Mouse (Mus musculus): ENCODE measurements around the gene Olfr1104. TPM values are rescaled to one million over a fixed set of nuclear protein-coding genes. Genes with fewer than 3 reads are reported as not detected.

Gene Olfr1104
- total RNA-seq (2021), result not detected in 2 replicates
- long read RNA-seq, experiment 1, result 0 reads
- long read RNA-seq, experiment 2, result 0 reads

- no peak for DNase-seq
These were observed at the start of gene Olfr1104 for GRCm38 (mm10) chr2:87026980-87027379. Olfr1104 (minus strand) TSS chr2:87027080.

- no peak for DNase-seq
These were observed 48.8 kb upstream of the Olfr1104 start, which contains the start of gene Olfr1107 for GRCm38 (mm10) chr2:87075717-87076116. Olfr1107 (minus strand) TSS chr2:87075817.

GRCm38 (mm10) chr2:87052173-87052572 lies 25.3 kb upstream of the Olfr1104 start, which contains the start of gene Olfr1106:
Olfr1106 (minus strand) TSS chr2:87052273.
- DNase-seq, result no peak

- DNase-seq, result no peak
These were observed 9.6 kb upstream of the Olfr1104 start, which contains the start of gene Olfr1105 for GRCm38 (mm10) chr2:87036431-87036830. Olfr1105 (minus strand) TSS chr2:87036531.

GRCm38 (mm10) chr2:86998098-86998497 lies 28.8 kb downstream of the Olfr1104 start, which contains the start of gene Olfr1102:
Olfr1102 (plus strand) TSS chr2:86998398.
- no peak for DNase-seq

- no peak for DNase-seq
These were observed 35.8 kb downstream of the Olfr1104 start, which contains the start of gene Olfr1101 for GRCm38 (mm10) chr2:86991121-86991520. Olfr1101 (minus strand) TSS chr2:86991221.

GRCm38 (mm10) chr2:86979854-86980253 lies 47.0 kb downstream of the Olfr1104 start, which contains the start of gene Olfr1100:
Olfr1100 (minus strand) TSS chr2:86979954.
- DNase-seq, result no peak

Other genes with a start within 250 kb of the Olfr1104 start
- gene Olfr1093, start 244.6 kb downstream of the Olfr1104 start, total RNA-seq (2021), result not detected in 2 replicates
- not detected in 2 replicates for gene Olfr141, start 217.1 kb downstream of the Olfr1104 start, total RNA-seq (2021)
- not detected in 2 replicates for gene Olfr1094, start 202.4 kb downstream of the Olfr1104 start, total RNA-seq (2021)
- gene Olfr1095, start 175.4 kb downstream of the Olfr1104 start, total RNA-seq (2021), result not detected in 2 replicates
- gene Gm13723, start 152.3 kb downstream of the Olfr1104 start, total RNA-seq (2021), result not detected in 2 replicates
- gene Olfr1097, start 134.9 kb downstream of the Olfr1104 start, total RNA-seq (2021), result not detected in 2 replicates
- not detected in 2 replicates for gene Olfr1098, start 102.5 kb downstream of the Olfr1104 start, total RNA-seq (2021)
- not detected in 2 replicates for gene Olfr1099, start 66.4 kb downstream of the Olfr1104 start, total RNA-seq (2021)
- not detected in 2 replicates for gene Olfr1100, start 47.1 kb downstream of the Olfr1104 start, total RNA-seq (2021)
- not detected in 2 replicates for gene Olfr1101, start 35.9 kb downstream of the Olfr1104 start, total RNA-seq (2021)
- not detected in 2 replicates for gene Olfr1102, start 28.7 kb downstream of the Olfr1104 start, total RNA-seq (2021)
- not detected in 2 replicates for gene Olfr1105, start 9.5 kb upstream of the Olfr1104 start, total RNA-seq (2021)
- gene Olfr1106, start 25.2 kb upstream of the Olfr1104 start, total RNA-seq (2021), result not detected in 2 replicates
- not detected in 2 replicates for gene Olfr1107, start 48.7 kb upstream of the Olfr1104 start, total RNA-seq (2021)
- gene Olfr1109, start 68.9 kb upstream of the Olfr1104 start, total RNA-seq (2021), result not detected in 2 replicates
- not detected in 2 replicates for gene Olfr259, start 87.5 kb upstream of the Olfr1104 start, total RNA-seq (2021)
- not detected in 2 replicates for gene Olfr1110, start 113.2 kb upstream of the Olfr1104 start, total RNA-seq (2021)
- gene Olfr1111, start 125.5 kb upstream of the Olfr1104 start, total RNA-seq (2021), result not detected in 2 replicates
- gene Olfr1112, start 160.7 kb upstream of the Olfr1104 start, total RNA-seq (2021), result not detected in 2 replicates
- not detected in 2 replicates for gene Olfr1113, start 181.9 kb upstream of the Olfr1104 start, total RNA-seq (2021)
- gene Olfr1115, start 220.9 kb upstream of the Olfr1104 start, total RNA-seq (2021), result not detected in 2 replicates
- not detected in 2 replicates for gene Olfr1116, start 240.5 kb upstream of the Olfr1104 start, total RNA-seq (2021)

Measured in adrenal gland, postnatal 14 days (tissue).